In the genomic region with DNA sequence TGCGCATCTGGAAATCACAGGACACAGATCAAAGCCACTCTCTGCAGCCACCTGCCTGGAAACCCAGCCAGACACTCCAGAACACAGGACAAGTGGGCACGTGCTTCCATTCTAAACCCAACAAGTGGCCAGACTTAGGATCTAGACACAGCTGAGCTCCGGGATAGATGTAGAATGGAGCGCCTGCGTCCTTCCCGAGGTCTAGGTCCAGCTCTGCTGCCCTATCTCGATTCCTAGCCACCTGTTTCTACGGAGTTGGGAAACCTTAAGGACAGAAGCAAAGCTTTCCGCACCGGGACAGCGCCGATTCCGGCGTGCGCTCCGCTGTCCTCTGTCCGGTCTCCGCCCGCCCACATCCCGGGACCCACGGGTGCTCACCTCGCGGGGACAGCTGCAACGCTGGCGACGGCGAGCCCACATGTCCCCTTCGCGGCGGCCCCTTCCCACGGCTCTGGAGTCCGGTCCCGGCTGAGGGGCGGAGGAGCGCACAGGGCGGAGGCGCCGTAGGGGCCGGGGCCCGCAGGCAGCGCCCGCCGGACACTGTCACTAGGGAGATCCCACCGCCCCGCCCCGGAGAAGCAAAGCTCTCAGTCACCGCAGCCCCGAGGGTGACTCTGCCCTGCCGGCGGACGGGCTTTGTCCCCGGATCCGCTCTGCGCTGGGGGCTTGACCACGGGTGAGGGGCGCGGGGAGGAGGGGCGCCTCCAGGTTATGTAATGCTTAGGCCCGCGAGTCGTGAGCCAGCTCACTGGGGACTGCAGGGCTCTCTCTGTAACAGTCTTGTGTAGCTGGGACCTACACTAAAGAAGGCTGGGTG, we compare ENCODE assay signal across 8 mouse cellular contexts. TPM values are rescaled to one million over a fixed set of nuclear protein-coding genes. Genes with fewer than 3 reads are reported as not detected.
DNase-seq lines count a peak whose midpoint lies in the region; ATAC-seq lines count a peak whose summit lies in the region.

TSS of gene Slc16a12 (minus strand) at position 602 of the 817 bp plus-strand sequence.

- H3K4me2 ChIP-seq in neural tube, embryonic 15.5 days = peak within 1 kb of the TSS; percentile 99

- no peaks in the 10 kb centered on the region for H3K27me3 ChIP-seq in heart, embryonic 10.5 days (ENCODE audit: insufficient read depth, poor library complexity, severe bottlenecking)
- peaks cover 12% of the 10 kb centered on the region; the same call in 1 of the 2 replicates for H3K27me3 ChIP-seq in neural tube, embryonic 15.5 days (replicated peaks)

- no peaks in the 10 kb centered on the region for H3K9me3 ChIP-seq in heart, embryonic 10.5 days
- H3K9me3 ChIP-seq in neural tube, embryonic 15.5 days (replicated peaks) = no peaks in the 10 kb centered on the region

- H3K4me1 ChIP-seq in heart, embryonic 10.5 days = peaks cover 23% of the 10 kb centered on the region
- H3K4me1 ChIP-seq in neural tube, embryonic 15.5 days = peaks cover 12% of the 10 kb centered on the region

- DNase-seq in left cerebral cortex, adult 18-20 months (ENCODE audit: low spot score in 2 of 2) = peak; percentile 2 to 7
- no peak for DNase-seq in left cerebral cortex, adult 9 months (ENCODE audit: low spot score in 2 of 2)
- peak; percentile 66 for DNase-seq in embryo, embryonic 11 days
- peak; percentile 78 for DNase-seq in heart, embryonic 10.5 days (ENCODE audit: low spot score)
- DNase-seq in kidney, adult 8-10 months = peak; percentile 58 to 61
- DNase-seq in lung, adult 18-20 months = peak; percentile 64

- peak within 1 kb of the TSS; percentile 91 for H3K27ac ChIP-seq in heart, embryonic 10.5 days
- no peak within 1 kb of the TSS for H3K27ac ChIP-seq in neural tube, embryonic 15.5 days (replicated peaks)

- no peaks in the 10 kb centered on the region for H3K36me3 ChIP-seq in heart, embryonic 10.5 days
- H3K36me3 ChIP-seq in neural tube, embryonic 15.5 days = no peaks in the 10 kb centered on the region

- H3K4me3 ChIP-seq in heart, embryonic 10.5 days = peak within 1 kb of the TSS; percentile 81
- peak within 1 kb of the TSS; percentile 60 for H3K4me3 ChIP-seq in neural tube, embryonic 15.5 days (replicated peaks)

- peak; percentile 77 for ATAC-seq in neural tube, embryonic 15.5 days (ENCODE audit: low FRiP score)
- no peak for ATAC-seq in megakaryocyte-erythroid progenitor cell, adult 5-6 weeks (replicated peaks; ENCODE audit: low FRiP score, low TSS enrichment, poor library complexity, severe bottlenecking)

- under 1% methylated on average over 61 of the region's 61 CpGs for WGBS in heart, embryonic 10.5 days
- WGBS in neural tube, embryonic 15.5 days = under 1% methylated on average over 60 of the region's 61 CpGs

- H3K9ac ChIP-seq in neural tube, embryonic 15.5 days (replicated peaks) = peak within 1 kb of the TSS; percentile 55

RNA-seq across cellular contexts. Expression of gene Slc16a12, which starts in this region (rescaled TPM):
- 1 to 10 TPM; 2.3 to 4.0 TPM for total RNA-seq in left cerebral cortex, adult 18-20 months (2021)
- polyA plus RNA-seq in heart, embryonic 10.5 days (2016; fragmentation: Nextera tagmentation; extraction: Ambion mirVana) = 19.3 and 35.1 TPM in 2 replicates
- 1.5 and 2.4 TPM in 2 replicates for polyA plus RNA-seq in neural tube, embryonic 15.5 days (2015; fragmentation: Nextera tagmentation; extraction: Ambion mirVana)
- total RNA-seq in megakaryocyte-erythroid progenitor cell, adult 5-6 weeks (2014; fragmentation: Nextera tagmentation) = not detected in 2 replicates
- not detected in 2 replicates for total RNA-seq in megakaryocyte-erythroid progenitor cell, adult 5-6 weeks (2017)

Comparison
In these comparisons a context has a peak if more than half of its experiments do, and no peak if none do; other contexts are left out.
1. DNase-seq: peak in left cerebral cortex, adult 18-20 months (2 of 2), embryo, embryonic 11 days (single experiment), heart, embryonic 10.5 days (single experiment), kidney, adult 8-10 months (2 of 2) and lung, adult 18-20 months (2 of 2); none in left cerebral cortex, adult 9 months (0 of 2).